Mouse (Mus musculus) erythroid progenitor cell, adult 5-6 weeks (primary cell): ENCODE data around the gene Itsn1. TPM values are rescaled to one million over a fixed set of nuclear protein-coding genes. Genes with fewer than 3 reads are reported as not detected.

Experiments used
- ATAC-seq: replicated peaks from 2 replicates; pipeline ENCODE4 v1.8.0; 2016; ENCODE audit warnings: moderate number of reproducible peaks, mild to moderate bottlenecking, moderate TSS enrichment, inconsistent platforms; ENCODE audit not compliant: poor library complexity, low FRiP score, severe bottlenecking
- total RNA-seq, 2 experiments: library from RNA; stranded (forward) in 1 of 2; stranded (reverse) in 1 of 2; fragments of 150-400 nt in 1 of 2; fragments of 186-747, 209-891 nt in 1 of 2; gene quantifications; 2 replicates each; pipeline versions ENCODE4 v1.2.3 to v1.2.4; 2015 to 2017; ENCODE audit warnings: low replicate concordance in 2 of 2

Itsn1 gene
- total RNA-seq (2015; ENCODE audit: low replicate concordance) (133 and 192 TPM in 2 replicates), total RNA-seq (2017; ENCODE audit: low replicate concordance) (435 and 485 TPM in 2 replicates)

DNA sequence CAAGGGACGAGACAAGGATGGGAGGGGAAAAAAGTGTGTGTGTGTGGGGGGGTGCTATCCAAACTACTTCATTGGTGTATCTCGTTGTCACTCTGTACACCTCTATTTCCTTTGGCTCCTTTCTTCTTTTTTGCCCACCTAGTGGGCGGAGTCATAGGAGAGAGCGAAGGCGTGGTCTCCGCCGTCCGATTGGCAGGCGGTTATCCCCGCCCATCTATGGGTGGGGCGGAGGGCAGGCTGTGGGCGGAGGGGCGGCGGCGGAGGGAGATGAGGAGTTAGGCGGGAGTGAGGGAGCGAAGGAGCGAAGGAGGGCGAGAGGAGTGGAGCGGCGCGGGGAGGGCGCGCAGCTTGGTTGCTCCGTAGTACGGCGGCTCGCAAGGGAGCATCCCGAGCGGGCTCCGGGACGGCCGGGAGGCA is at the start of gene Itsn1:
Itsn1 (plus strand) TSS at position 216 of the 417 bp plus-strand sequence.
- ATAC-seq: peak; percentile 82

- ATAC-seq: no peak
Measured at GRCm38 (mm10) chr16:91680656-91681055, 48.4 kb upstream of the Itsn1 start.

- ATAC-seq: no peak
Measured at GRCm38 (mm10) chr16:91685526-91685925, 43.6 kb upstream of the Itsn1 start.

DNA sequence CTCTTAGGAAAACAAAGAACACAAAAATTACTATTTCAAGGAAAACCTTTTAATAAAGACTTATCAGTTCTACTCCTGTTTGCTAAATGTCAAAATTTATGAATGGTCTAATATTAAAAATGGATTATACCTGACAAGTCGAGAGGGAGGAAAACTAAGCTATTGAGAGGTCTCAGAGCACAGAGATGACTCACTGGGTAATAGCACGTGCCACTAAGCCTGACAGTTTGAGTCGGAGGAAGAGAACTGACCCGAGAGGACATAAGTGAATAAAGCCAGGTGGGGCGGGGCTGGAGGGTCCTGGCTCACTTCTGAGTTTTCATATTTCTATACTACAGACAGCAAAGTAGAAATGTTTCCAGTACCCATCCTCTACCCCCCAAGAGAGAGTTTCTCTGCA is 42.7 kb upstream of the Itsn1 start:
- ATAC-seq: no peak

GRCm38 (mm10) chr16:91688023-91688618 is 41.0 kb upstream of the Itsn1 start:
- ATAC-seq: peak; percentile 8; the same call in 1 of the 2 replicates

- ATAC-seq: peak; percentile 87
Measured at GRCm38 (mm10) chr16:91688619-91689334, 40.3 kb upstream of the Itsn1 start, which contains the start of gene Donson. Gene Donson, minus strand, starts transcription at chr16:91688770.

DNA sequence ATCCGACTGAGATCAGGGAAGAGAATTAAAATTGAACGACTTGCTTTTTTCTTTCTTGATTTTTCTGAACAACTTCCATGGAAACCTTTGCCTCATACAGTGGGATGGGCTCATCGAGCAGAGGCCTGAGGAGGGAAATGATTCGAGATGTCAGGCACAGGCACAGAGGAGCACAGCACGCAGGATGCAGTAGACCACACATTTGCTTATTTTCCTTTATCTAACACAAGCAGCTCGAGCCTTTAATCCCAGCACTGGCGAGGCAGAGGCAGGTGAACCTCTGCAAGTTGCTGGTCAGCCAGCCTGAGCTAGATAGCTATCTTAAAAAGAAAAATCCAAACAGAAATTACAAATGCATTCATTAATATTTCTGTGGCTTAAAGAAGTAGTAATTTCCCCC is 39.3 kb upstream of the Itsn1 start:
- ATAC-seq: 0 out of 2 replicates have a peak, but pooled peaks have one; percentile 39

DNA sequence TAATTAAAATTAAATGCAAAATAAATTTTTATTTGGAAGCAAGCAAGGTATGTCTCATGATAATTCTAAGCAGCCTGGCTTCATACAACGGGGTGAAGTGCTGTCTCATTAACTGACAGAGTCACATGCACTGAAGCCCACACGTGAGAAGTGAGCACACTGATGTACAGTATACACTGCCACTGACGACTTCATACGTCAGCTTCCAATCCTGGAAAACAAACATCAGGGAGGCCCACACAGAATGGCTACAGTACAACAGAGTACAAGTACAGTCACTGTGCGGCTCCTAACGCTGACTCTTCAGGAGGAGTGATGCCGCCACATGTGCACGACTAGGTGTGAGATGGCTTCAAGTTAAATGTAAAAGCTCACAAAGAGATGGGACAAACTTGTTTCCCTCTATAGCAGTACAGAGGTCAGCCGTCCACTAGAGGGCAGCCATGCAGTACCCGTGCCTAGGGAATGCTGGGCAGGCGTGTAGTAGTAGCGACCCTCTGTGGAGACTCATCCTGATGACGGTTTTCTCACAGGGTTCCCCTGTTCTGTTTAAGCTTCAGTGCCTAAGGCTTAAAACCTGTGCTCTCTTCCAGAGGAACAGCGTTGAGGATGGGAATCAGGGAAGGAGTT is 34.5 kb upstream of the Itsn1 start:
- peak; percentile 92 for ATAC-seq

GRCm38 (mm10) chr16:91695108-91695755 is 33.8 kb upstream of the Itsn1 start:
- no peak for ATAC-seq

- ATAC-seq: no peak
Measured at GRCm38 (mm10) chr16:91698995-91699394, 30.1 kb upstream of the Itsn1 start.

GRCm38 (mm10) chr16:91701908-91702307 is 27.2 kb upstream of the Itsn1 start:
- ATAC-seq: no peak

DNA sequence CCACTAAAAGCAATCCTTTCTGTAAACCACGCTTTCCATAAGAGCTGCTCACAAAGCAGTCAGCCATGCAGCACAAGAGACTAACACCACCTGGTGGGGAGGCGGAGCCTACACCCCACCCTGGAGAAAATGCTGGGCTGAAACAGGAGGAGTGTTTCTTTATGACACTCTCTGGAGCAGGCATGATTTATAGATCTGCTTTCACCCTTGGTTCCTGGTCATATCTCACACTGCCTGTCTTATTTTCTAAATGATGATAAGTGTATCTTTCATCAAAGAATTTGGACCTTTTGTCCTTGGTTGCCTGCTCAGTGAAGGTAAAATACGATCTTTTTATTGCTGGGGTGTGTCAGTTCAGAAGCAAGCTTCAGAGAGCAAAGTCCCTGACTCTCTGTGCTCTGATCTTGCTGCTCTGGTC is 26.3 kb upstream of the Itsn1 start:
- ATAC-seq: no peak

DNA sequence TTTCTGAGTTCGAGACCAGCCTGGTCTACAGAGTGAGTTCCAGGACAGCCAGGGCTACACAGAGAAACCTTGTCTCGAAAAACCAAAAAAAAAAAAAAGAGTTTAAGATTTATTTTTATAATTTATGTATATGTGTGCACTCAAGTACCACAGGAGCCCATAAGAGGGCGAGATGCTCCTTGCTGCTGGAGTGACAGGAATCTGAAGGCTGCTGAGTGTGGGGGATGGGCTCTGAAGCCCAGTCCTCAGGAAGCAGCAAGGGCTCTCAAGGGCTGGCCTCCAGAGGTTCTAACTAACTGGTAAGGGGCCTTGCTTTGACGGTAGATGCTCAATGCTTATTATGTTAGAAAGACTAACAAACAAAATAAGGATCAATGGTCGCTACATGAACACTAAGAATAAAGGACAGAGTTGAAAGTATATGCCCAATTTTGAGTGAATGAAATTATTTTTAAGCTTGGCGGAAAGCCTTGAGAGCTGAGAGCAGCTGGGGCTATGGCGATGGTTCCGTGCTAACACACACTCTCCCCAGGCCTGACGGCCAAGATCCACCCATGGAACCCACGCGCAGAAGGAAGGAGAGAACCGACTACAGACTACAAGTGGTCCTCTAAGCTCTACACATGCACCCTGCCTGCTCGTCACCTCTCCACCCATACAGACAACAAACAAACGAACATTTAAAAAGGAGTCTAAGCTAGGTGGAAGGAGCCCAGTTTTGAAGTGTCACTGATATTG is 24.3 kb upstream of the Itsn1 start:
- no peak for ATAC-seq

GRCm38 (mm10) chr16:91710241-91710640 is 18.8 kb upstream of the Itsn1 start:
- ATAC-seq: no peak

GRCm38 (mm10) chr16:91716927-91717349 is 12.1 kb upstream of the Itsn1 start:
- peak; percentile 98 for ATAC-seq

GRCm38 (mm10) chr16:91717399-91717798 is 11.7 kb upstream of the Itsn1 start:
- peak; percentile 48 for ATAC-seq

- no peak for ATAC-seq
Measured at GRCm38 (mm10) chr16:91724247-91724646, 4.8 kb upstream of the Itsn1 start.

GRCm38 (mm10) chr16:91727433-91727832 is 1.6 kb upstream of the Itsn1 start:
- no peak for ATAC-seq
